Mouse (Mus musculus) stomach, postnatal 0 days (tissue): ENCODE data around the gene Strip2.

Experiments
- CTCF ChIP-seq: IDR thresholded peaks from 2 replicates; pipeline ENCODE4 v1.5.1; 2016; ENCODE audit warnings: antibody characterized with exemption, low read depth, mild to moderate bottlenecking, moderate library complexity
- EP300 ChIP-seq: optimal IDR thresholded peaks from 2 replicates; pipeline ENCODE3; 2016; ENCODE audit warnings: antibody characterized with exemption

GRCm38 (mm10) chr6:29930087-29930486 is 13.3 kb downstream of the Strip2 start:
- TF ChIP-seq CTCF (no peak), EP300 (no peak)
